Mouse (Mus musculus): ENCODE data around the gene Mlxip.

Gene Mlxip

DNA sequence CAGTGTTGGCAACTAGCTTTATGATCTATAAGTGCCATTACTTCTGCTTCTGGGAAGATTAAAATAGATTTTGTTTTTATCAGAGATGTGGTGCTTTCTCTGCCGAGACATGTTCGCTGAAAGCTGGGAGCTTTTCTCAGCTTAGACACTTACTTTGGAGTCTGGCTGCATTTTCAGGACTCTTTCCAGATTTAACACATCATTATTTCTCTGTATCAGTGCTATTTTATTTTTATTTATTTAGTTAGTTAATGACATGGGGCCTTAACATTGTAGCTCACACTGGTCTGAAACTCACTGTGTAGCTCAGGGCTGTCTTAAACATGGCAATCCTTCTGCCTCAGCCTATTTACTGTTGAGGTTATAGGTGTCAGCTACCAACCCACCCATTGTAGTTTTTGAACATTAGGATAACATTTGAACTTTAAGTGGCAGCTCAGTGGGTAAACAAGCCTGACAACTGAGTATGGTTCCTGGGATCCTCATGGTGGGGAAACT is 19.3 kb downstream of the Mlxip start:
- in situ Hi-C loops (cut with MboI; ENCODE audit: low pct_unique_long_range_greater_than_20kb in 1 of 2, low sequenced_read_pairs in 2 of 2, unreplicated experiment in 1 of 2): no loop called here

DNA sequence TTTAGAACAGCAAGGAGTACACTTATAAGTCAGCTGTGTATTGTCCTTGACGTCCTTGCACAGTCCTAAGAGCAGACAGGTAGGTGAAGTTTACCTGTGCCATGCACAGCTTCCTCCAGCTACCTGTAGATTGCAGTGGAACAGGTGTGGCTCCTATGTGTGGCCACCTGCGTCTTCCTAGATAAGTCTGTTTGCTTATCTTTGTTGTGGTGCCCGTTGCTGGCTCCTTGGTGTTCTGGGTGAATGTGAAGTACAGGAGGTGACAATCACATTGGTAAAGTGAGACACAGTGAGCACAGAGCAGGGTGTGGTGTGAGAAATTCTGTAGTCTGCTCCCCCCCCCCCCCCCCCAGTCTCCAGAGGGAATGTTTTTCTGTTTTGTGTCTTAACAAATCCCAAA is 21.6 kb downstream of the Mlxip start:
- in situ Hi-C loops (cut with MboI; ENCODE audit: low pct_unique_long_range_greater_than_20kb in 1 of 2, low sequenced_read_pairs in 2 of 2, unreplicated experiment in 1 of 2): no loop called here

DNA sequence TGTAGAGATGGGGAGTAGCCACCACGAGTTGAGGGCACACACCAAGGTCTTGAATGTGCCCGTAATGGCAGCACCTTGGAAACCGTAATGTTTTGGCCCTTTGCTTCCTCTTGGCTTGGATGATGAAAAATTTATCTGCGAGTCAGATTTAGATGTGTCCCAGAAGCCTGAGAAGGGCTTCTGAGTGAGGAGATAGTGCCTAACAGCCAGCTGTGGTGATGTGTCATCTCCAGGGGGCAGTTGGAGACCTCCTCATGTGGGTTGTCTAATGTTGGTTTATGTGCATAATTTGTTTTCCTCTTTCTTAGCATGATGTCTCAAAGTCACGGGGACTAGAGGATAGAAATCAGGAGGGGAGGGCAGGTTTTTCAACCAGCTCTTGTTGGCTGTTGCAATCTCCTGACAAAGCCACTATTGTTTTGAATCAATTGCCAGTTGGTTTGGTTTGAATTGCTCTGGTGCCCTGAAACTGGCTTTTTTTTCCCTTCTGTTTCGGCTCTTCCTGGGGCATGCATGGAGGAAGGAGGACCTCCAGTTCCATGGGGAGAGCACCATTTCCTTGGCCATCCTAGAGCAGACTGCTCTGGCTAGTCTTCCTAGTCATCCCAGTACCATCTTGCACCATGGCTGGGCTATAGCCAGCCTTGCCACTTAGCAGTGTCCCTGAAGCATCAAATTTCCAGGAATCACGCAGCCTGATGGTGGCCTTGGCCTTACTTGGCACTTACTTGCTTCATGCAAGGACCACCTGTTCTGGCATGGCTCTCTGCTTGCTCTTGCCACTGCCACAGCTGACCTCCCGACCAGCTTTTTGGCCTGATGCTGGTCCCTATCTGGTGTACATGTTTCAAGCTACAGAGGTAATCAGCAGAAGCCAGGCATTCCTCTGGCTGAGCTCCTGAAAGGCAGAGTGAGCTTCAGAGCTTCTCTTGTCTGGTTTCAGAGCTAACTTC is 22.2 kb downstream of the Mlxip start:
- in situ Hi-C loops (cut with MboI; ENCODE audit: low pct_unique_long_range_greater_than_20kb in 1 of 2, low sequenced_read_pairs in 2 of 2, unreplicated experiment in 1 of 2): no loop called here

DNA sequence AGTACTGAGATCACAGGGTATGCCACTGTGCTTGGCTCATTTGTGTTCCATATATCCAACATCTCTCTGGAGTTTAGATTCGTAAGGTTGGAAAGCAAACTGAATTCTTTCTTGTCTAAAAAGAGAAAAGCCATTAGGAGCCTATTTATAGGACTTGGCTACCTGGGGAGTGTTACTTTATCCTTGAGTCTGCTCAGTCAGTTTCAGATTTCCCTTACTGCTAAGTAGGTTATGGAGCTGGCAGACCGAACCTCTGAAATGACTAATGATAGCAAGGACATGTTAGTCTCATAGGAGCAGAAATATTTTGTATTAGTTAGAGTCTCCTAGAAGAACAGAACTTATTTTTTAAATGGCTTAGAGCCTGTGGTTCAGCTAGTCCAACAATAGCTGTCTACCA is 29.3 kb downstream of the Mlxip start:
- in situ Hi-C loops (cut with MboI; ENCODE audit: low pct_unique_long_range_greater_than_20kb in 1 of 2, low sequenced_read_pairs in 2 of 2, unreplicated experiment in 1 of 2): no loop called here

DNA sequence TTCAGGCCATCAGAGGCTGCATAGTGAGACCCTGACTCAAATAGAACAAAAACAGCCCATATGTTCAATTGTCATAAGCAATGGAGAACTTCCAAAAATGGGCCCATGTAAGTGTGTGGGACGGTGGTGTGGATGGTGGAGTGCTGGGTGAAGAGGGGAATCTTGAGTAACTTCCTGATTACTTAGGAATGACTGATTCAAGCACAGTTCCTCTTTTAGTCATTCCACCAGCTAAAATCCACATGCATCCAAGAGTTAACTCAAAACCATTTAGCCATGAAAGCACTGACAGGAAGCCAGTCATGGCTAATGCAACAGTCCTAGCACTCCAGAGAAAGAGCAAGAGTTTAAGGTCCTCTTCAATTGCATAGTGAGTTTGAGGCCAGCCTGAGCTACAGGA is 33.0 kb downstream of the Mlxip start:
- in situ Hi-C loops (cut with MboI; ENCODE audit: low pct_unique_long_range_greater_than_20kb in 1 of 2, low sequenced_read_pairs in 2 of 2, unreplicated experiment in 1 of 2): no loop called here

DNA sequence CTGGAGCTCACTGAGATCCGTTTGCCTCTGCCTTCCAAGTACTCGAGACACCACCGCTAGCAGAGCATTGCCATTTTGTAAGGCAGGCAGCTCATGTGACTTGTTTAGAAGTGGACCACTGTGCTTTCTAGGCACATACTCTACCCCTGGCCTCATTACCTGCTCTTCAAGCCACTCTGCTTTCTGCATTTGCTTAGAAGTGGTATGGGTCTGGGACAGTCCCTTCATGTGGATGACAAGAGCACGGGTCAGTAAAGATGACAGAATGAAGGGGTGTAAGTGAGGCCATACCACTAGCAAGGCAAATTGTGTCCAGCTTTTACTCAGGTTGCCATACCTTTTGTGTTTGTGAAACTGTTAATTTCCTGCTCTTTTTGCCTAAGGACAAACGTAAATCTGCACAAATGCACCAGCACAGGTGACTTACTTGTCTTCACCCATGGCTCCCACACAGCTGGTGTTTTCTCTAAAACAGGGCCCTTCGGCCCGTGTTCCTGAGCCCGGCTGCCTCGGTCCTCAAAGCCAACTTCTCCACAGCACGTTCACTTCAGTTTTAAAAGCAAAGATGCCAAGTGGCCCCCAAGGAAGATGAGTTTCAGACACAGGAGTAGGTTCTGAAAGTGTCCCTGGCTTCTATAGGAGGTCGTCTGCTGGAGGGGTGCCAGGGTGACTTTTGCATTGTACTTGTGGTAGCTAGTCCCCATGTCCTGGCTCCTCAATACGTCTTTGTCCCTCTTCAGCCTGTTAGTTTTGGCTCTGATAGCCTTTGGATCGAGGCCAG is 37.1 kb downstream of the Mlxip start:
- in situ Hi-C loops (cut with MboI; ENCODE audit: low pct_unique_long_range_greater_than_20kb in 1 of 2, low sequenced_read_pairs in 2 of 2, unreplicated experiment in 1 of 2): no loop called here

DNA sequence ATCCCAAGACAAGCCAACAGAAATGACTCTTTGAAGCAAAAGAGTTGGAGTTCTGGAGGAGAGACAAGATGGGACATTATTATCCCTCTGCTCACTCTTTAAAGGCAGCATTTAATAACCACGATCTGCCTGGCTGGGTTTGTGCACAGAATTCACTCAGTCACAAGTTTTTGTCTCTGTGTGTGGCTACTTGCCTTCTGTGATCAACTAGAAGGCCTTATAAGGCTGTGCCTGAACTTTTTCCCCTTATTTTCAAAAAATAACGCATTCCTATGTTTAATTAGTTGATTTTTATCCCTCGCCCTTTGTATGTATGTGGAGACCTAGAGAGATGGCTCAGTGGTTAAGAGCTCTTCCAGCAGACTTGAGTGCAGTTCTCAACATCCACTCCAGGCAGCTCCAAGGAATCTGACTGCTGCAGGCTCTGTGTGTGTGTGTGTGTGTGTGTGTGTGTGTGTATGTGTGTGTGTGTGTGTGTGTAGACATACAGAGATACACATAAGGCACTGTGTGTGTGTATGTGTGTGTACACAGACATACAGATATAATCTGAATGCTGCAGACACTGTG is 37.8 kb downstream of the Mlxip start:
- in situ Hi-C loops (cut with MboI; ENCODE audit: low pct_unique_long_range_greater_than_20kb in 1 of 2, low sequenced_read_pairs in 2 of 2, unreplicated experiment in 1 of 2): no loop called here

DNA sequence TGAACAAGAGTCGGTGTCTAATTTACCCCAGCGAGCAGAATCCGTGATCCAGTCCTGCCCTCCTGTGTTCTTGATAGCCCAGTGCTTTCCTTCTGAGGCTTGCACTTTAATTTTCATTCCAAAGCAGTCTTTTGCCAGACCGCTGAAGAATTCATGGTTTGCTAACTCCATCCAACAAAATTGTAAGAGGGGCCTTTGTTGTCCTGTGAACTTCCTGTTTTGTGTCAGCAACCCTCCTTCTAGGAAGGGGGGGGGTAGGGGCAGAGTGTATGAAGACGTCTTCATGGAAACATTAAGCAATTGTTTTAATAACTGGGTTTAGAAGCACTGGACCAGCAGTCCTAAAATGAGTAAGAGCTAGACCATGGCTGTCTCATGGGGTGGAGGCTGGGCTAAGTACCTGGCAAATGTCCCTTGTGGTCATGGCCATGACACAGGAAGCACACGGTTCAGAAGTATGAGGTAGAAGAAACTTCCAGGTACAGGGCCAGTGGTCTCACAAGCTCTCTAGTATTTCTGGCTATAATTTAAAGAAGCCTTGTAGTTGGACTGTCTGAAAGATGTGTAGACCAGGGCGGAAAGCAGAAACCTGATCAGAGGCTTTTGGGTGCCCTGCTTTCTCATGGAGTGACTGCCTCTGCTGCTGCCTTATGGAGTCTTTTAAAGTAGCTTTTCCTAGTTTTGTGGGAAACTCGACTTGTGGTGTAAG is 41.6 kb downstream of the Mlxip start:
- in situ Hi-C loops (cut with MboI; ENCODE audit: low pct_unique_long_range_greater_than_20kb in 1 of 2, low sequenced_read_pairs in 2 of 2, unreplicated experiment in 1 of 2): no loop called here

DNA sequence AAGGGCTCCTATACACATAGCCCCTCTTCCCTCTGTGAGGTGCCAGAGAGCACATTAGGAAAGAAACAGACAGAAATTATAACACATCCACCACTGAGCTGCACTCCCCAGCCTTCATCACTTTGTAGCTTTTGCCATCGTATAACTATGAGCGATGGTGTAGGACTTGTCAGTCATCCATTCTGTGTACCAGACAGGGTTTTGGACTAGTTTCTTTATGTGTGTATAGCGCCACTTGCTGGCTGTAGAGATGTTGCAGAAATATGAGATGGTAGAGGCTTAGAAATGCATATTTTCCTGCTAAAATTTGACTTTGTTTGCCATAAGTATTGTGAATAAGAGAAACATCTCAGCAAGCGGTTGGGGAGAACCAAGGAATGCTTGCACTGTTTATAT is 42.2 kb downstream of the Mlxip start:
- in situ Hi-C loops (cut with MboI; ENCODE audit: low pct_unique_long_range_greater_than_20kb in 1 of 2, low sequenced_read_pairs in 2 of 2, unreplicated experiment in 1 of 2): no loop called here

DNA sequence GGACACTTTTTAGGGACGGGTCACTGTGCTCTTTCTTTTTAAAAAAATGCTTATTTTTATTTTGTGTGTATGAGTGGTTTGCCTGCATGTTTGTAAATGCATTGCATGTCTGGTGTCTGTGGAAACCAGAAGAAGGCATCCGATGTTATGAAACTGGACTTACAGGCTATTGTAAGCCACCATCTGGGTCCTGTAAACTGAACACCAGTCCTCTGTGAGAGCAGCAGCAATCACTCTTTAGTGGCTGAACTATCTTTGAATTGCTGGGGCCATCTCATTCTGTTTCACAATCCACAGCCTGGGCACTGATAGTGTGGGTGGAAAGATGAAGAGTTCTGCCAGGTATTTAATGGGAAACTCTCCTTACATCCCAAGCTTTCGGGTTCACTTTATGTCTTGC is 43.8 kb downstream of the Mlxip start:
- in situ Hi-C loops (cut with MboI; ENCODE audit: low pct_unique_long_range_greater_than_20kb in 1 of 2, low sequenced_read_pairs in 2 of 2, unreplicated experiment in 1 of 2): no loop called here

DNA sequence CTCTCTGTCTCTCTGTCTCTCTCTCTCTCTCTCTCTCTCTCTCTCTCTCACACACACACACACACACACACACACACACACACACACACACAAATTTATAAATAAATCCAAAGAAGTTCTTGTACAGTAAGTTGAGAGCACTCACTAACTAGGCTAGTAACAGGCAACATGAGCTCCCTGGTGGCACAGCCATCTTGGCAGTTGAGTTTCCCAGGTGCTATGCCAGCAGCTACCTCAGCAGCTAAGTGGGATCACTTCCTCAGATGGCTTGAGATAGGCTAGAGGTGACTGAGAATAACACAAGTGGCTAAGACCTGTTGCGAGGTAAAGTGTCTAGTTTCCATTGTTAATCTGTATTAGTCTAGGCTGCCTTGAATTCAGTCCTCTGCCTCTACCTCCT is 44.7 kb downstream of the Mlxip start:
- in situ Hi-C loops (cut with MboI; ENCODE audit: low pct_unique_long_range_greater_than_20kb in 1 of 2, low sequenced_read_pairs in 2 of 2, unreplicated experiment in 1 of 2): no loop called here

DNA sequence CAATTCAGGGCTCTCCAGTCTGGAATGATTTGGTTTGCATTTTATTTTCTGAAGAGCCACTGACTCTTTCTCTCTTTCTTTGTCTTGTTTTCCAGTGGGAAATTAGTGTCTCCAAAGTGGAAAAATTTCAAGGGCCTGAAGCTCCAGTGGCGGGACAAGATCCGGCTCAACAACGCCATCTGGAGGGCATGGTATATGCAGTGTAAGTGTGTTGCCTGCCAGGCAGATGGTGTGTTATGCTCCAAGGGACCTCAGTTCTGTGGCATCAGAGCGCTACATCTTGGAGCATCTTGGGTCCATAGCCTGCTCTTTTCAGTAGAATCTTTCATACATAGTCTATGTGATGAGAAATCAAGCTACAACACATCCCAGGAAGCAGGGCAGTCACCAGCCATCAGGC is 45.3 kb downstream of the Mlxip start:
- in situ Hi-C loops (cut with MboI; ENCODE audit: low pct_unique_long_range_greater_than_20kb in 1 of 2, low sequenced_read_pairs in 2 of 2, unreplicated experiment in 1 of 2): loop anchor here (5.0 to 10.0 kb wide), 2 partner anchors 63 to 175 kb away; no protein-coding TSS in a partner anchor

DNA sequence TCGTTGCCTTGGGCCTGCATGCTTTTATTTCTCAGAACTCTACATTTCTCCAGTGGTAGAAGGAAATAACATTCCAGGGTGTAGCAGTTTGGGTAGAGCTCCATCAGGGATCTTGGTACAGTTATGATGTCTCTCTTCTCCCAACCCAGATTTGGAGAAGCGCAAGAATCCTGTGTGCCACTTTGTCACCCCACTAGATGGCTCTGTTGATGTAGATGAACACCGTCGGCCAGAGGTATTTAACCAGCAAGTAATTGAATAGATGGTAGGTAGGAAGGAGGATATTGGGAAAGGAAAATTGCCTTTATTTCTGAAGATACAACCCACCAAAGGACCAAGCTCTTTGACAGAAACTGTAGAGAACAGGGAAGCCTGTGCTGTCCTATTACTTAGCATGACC is 46.1 kb downstream of the Mlxip start:
- in situ Hi-C loops (cut with MboI; ENCODE audit: low pct_unique_long_range_greater_than_20kb in 1 of 2, low sequenced_read_pairs in 2 of 2, unreplicated experiment in 1 of 2): loop anchor here (5.0 to 10.0 kb wide), 2 partner anchors 63 to 174 kb away; no protein-coding TSS in a partner anchor

DNA sequence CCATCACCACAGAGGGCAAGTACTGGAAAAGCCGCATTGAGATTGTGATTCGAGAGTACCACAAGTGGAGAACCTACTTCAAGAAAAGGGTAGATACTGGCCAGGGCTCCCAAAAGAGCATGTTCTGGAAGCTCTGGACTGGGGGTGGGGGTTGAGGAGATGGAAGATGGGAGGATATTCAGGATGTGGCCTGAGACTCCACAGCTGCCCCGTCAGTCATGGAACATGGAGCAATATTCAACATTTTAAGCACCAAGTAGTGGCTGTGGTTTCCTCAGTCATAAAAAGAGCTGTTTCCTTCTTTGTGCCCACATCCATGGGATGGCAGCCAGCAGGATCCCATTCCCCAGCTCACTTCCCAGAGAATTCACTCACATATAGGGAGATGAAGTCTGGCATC is 47.7 kb downstream of the Mlxip start:
- in situ Hi-C loops (cut with MboI; ENCODE audit: low pct_unique_long_range_greater_than_20kb in 1 of 2, low sequenced_read_pairs in 2 of 2, unreplicated experiment in 1 of 2): loop anchor here (5.0 to 10.0 kb wide), 2 partner anchors 65 to 173 kb away; no protein-coding TSS in a partner anchor

DNA sequence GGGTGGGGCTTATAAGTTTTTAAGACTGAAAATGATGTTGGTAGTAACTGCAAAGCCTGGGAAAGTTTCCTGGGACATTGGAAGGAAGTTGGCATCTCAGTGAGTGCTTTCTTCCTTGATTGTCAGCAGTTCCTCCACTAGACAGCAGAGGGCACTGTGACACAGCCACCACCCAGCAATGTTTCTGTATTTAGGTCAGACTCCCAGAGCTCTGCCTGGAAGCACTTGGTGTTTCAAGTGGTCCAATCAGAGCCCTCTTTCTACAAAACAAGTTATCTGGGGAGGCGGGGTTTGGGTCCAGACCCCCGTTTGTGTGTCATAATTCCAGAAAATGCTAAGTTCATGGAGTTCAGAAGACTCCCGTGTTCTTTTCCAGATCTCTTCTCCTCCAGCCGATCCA is 49.5 kb downstream of the Mlxip start:
- in situ Hi-C loops (cut with MboI; ENCODE audit: low pct_unique_long_range_greater_than_20kb in 1 of 2, low sequenced_read_pairs in 2 of 2, unreplicated experiment in 1 of 2): loop anchor here (5.0 to 10.0 kb wide), 2 partner anchors 67 to 171 kb away; no protein-coding TSS in a partner anchor

DNA sequence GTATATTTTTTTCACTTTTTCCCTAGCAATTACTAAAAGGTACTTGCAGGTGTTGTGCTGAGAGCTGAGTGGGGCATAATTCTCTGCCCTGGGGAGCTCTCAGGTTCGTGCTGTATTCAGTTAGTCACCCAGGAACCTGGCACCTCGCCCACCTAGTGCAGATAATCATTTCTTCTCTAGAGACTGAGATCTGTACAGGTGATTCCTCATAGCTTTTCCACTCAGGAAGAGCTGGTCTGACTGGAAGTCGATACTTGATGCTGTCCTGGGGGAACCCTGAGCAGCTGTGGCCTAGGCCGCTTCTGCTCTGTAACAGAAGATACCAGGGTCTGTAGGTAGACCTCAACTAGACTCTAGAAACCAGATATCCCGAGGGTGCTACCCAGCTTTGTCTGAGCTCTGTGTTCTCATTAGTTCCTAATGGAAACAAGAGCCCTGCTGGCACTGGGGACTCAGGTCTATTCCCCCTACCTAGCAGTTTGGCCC is 50.3 kb downstream of the Mlxip start:
- in situ Hi-C loops (cut with MboI; ENCODE audit: low pct_unique_long_range_greater_than_20kb in 1 of 2, low sequenced_read_pairs in 2 of 2, unreplicated experiment in 1 of 2): loop anchor here (5.0 to 10.0 kb wide), 2 partner anchors 68 to 170 kb away; no protein-coding TSS in a partner anchor

DNA sequence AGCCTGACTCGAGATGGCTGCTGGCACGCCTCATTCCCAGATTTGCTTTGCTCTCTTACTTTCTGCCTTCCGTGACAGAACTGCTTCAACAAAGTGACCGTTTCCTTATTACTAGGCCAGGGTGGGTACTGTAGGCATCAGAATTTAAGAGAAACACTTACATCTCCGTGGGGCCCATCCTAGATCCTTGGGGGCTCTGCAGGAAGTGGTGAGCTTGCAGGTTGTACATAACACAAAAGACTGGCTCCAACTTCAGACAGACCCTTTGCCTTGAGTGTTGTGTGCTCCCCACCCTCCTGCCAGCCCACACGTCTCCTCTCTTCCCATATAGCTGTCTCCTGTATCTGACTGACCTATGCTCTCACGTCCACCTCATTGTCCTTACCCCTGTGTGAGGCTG is 57.3 kb downstream of the Mlxip start:
- in situ Hi-C loops (cut with MboI; ENCODE audit: low pct_unique_long_range_greater_than_20kb in 1 of 2, low sequenced_read_pairs in 2 of 2, unreplicated experiment in 1 of 2): no loop called here

DNA sequence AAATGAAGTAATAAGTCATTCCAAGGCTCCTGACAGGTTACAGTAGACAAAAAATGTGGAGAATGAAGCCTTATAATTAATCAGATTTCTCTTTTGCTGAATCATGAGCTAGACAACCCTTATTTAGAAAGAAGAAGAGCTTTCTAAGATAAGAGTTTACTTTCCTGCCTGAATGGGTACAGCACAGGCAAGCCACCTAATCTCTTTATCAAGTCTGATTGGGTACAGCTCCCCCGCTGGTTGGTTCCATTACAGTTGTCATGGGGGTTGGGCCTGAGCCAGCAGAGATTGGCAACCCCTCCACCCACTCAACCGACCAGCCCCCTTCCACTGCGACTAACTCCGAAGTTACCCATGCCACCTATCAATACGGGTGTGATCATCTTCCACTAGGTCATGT is 66.8 kb downstream of the Mlxip start:
- in situ Hi-C loops (cut with MboI; ENCODE audit: low pct_unique_long_range_greater_than_20kb in 1 of 2, low sequenced_read_pairs in 2 of 2, unreplicated experiment in 1 of 2): no loop called here
